Mouse (Mus musculus) liver, embryonic 12.5 days (tissue): ENCODE data around the gene Sh3rf1. TPM values are rescaled to one million over a fixed set of nuclear protein-coding genes. Genes with fewer than 3 reads are reported as not detected.

Source experiments
- ATAC-seq: fragments of 200-750 bp; cut with Nextera tagmentation; 2 replicates; pipeline ENCODE4 v1.8.0; 2017; ENCODE audit warnings: moderate number of reproducible peaks, mild to moderate bottlenecking, moderate library complexity
- H3K27ac ChIP-seq: fragments of 300-500 bp; sonication (generic); 2 replicates; pipeline ENCODE4 v1.5.1; 2016; ENCODE audit warnings: mild to moderate bottlenecking
- H3K27me3 ChIP-seq: fragments of 300-500 bp; sonication (generic); replicated peaks from 2 replicates; pipeline ENCODE4 v1.6.1; 2016; ENCODE audit warnings: mild to moderate bottlenecking, moderate library complexity
- H3K36me3 ChIP-seq: fragments of 300-500 bp; sonication (generic); 2 replicates; pipeline ENCODE4 v1.6.1; 2016; ENCODE audit warnings: mild to moderate bottlenecking, moderate library complexity
- H3K4me1 ChIP-seq: fragments of 300-500 bp; sonication (generic); 2 replicates; pipeline ENCODE4 v1.6.1; 2016
- H3K4me2 ChIP-seq: fragments of 300-500 bp; sonication (generic); 2 replicates; pipeline ENCODE4 v1.6.1; 2016; ENCODE audit warnings: mild to moderate bottlenecking, moderate library complexity
- H3K4me3 ChIP-seq: fragments of 300-500 bp; sonication (generic); 2 replicates; pipeline ENCODE4 v1.5.1; 2016; ENCODE audit warnings: mild to moderate bottlenecking, moderate library complexity
- H3K9ac ChIP-seq: fragments of 300-500 bp; sonication (generic); 2 replicates; pipeline ENCODE4 v1.6.1; 2016; ENCODE audit warnings: mild to moderate bottlenecking, moderate library complexity
- H3K9me3 ChIP-seq: fragments of 300-500 bp; sonication (generic); replicated peaks from 2 replicates; pipeline ENCODE4 v1.6.1; 2016; ENCODE audit warnings: mild to moderate bottlenecking, moderate library complexity
- WGBS: fragments of 180-500 bp; shearing (Covaris S2); methylation state at CpG from one replicate; pipeline ENCODE4 v1.1.7; 2016; ENCODE audit not compliant: insufficient replicate concordance; 5-methylcytosine and 5-hydroxymethylcytosine counted together
- polyA plus RNA-seq: library from polyadenylated mRNA; unstranded; fragments of >200 nt; fragmentation: Nextera tagmentation; extraction: Ambion mirVana; gene quantifications from 2 replicates; pipeline ENCODE4 v1.2.1, GENCODE M21; 2016

The Sh3rf1 gene
- polyA plus RNA-seq, 1 experiment from 2014 or later, result 2.8 TPM

- 84% methylated on average over 7 of the region's 7 CpGs for WGBS
- ATAC-seq, result no peak
Measured at GRCm38 (mm10) chr8:61244157-61244556, 20.5 kb downstream of the Sh3rf1 start.

GRCm38 (mm10) chr8:61247270-61248025 is 23.8 kb downstream of the Sh3rf1 start:
- H3K9ac ChIP-seq, result no peak overlapping the region
- ATAC-seq, result no peak

More at GRCm38 (mm10) chr8:61244157-61244556, 20.5 kb downstream of the Sh3rf1 start:
- H3K9me3 ChIP-seq, result no peaks in the 10 kb centered on the region
- H3K9ac ChIP-seq, result no peak overlapping the region
- H3K4me2 ChIP-seq, result no peak overlapping the region
- no peaks in the 10 kb centered on the region for H3K4me1 ChIP-seq
- H3K27ac ChIP-seq, result no peak overlapping the region
- peaks cover 8% of the 10 kb centered on the region for H3K36me3 ChIP-seq
- no peaks in the 10 kb centered on the region for H3K27me3 ChIP-seq
- no peak overlapping the region for H3K4me3 ChIP-seq

GRCm38 (mm10) chr8:61249511-61249910 is 25.8 kb downstream of the Sh3rf1 start:
- Histone ChIP-seq H3K27ac (no peak overlapping the region), H3K36me3 (no peaks in the 10 kb centered on the region), H3K4me2 (no peak overlapping the region), H3K27me3 (no peaks in the 10 kb centered on the region), H3K4me3 (no peak overlapping the region), H3K4me1 (no peaks in the 10 kb centered on the region), H3K9ac (no peak overlapping the region), H3K9me3 (peaks cover 18% of the 10 kb centered on the region; the same call in 1 of the 2 replicates)
- WGBS, result 78% methylated on average over 4 of the region's 4 CpGs
- ATAC-seq, result no peak

More at GRCm38 (mm10) chr8:61247270-61248025, 23.8 kb downstream of the Sh3rf1 start:
- Histone ChIP-seq H3K4me3 (no peak overlapping the region), H3K27ac (no peak overlapping the region), H3K4me2 (no peak overlapping the region), H3K36me3 (peaks cover 8% of the 10 kb centered on the region), H3K9me3 (peaks cover 18% of the 10 kb centered on the region; the same call in 1 of the 2 replicates), H3K4me1 (no peaks in the 10 kb centered on the region), H3K27me3 (no peaks in the 10 kb centered on the region)
- WGBS, result 73% methylated on average over 13 of the region's 13 CpGs

GRCm38 (mm10) chr8:61254196-61254595 is 30.5 kb downstream of the Sh3rf1 start:
- H3K4me3 ChIP-seq, result no peak overlapping the region
- H3K4me2 ChIP-seq, result no peak overlapping the region
- no peaks in the 10 kb centered on the region for H3K36me3 ChIP-seq
- ATAC-seq, result no peak
- no peaks in the 10 kb centered on the region for H3K27me3 ChIP-seq
- H3K4me1 ChIP-seq, result 0 out of 2 replicates have a peak, but pooled peaks cover 4% of the 10 kb centered on the region
- WGBS, result 65% methylated on average over 5 of the region's 5 CpGs
- H3K27ac ChIP-seq, result no peak overlapping the region
- H3K9ac ChIP-seq, result no peak overlapping the region
- peaks cover 18% of the 10 kb centered on the region; the same call in 1 of the 2 replicates for H3K9me3 ChIP-seq

DNA sequence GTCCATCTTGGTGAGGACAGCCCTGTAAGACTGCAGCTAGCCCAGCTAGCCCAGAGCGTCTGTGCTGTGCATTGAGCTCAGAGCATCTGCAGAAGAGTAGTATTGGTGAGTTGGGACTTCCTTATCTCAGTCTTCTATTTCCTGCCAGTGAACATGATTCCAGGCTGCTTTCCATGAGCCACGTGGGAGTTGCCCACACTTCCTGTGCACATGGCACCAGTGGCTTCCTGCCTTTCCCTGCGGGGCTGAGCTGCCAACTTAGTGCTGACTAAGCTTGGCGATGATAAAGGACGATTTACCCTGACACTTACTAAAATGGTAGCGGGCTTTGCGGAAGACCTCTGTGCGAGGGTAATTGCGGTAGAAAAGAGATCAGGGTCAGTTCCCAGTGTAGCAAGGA is 35.2 kb downstream of the Sh3rf1 start:
- Histone ChIP-seq H3K27ac (no peak overlapping the region), H3K9ac (no peak overlapping the region), H3K4me2 (no peak overlapping the region), H3K36me3 (no peaks in the 10 kb centered on the region), H3K4me3 (no peak overlapping the region), H3K9me3 (no peaks in the 10 kb centered on the region), H3K27me3 (no peaks in the 10 kb centered on the region), H3K4me1 (0 out of 2 replicates have a peak, but pooled peaks cover 4% of the 10 kb centered on the region)
- peak; percentile 30; the same call in 1 of the 2 replicates for ATAC-seq
- WGBS, result 26% methylated on average over 9 of the region's 9 CpGs

- no peak for ATAC-seq
- 78% methylated on average over 7 of the region's 7 CpGs for WGBS
- H3K9me3 ChIP-seq, result no peaks in the 10 kb centered on the region
Measured at GRCm38 (mm10) chr8:61259526-61259925, 35.9 kb downstream of the Sh3rf1 start.

DNA sequence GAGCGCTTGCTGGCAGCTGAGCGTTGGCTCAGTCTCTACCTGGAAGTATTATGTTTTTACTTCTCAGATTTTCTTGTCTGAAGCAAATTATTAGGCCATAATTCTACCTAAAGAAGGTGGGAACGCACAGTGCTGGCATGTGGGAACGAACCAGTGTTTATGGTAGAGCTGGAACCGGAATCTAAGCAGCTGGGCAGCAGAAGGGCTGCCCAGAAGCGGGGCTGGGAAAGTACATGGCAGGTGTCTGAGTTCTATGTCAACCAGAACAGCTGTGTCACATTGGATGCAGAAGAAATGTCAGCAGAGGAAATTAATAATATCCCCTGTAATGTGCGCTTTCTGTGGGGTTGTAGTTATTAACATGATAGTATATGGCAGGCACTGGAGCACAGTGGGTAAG is 36.9 kb downstream of the Sh3rf1 start:
- Histone ChIP-seq H3K4me3 (no peak overlapping the region), H3K36me3 (no peaks in the 10 kb centered on the region), H3K27ac (no peak overlapping the region), H3K4me1 (no peaks in the 10 kb centered on the region), H3K27me3 (no peaks in the 10 kb centered on the region), H3K9me3 (no peaks in the 10 kb centered on the region), H3K4me2 (no peak overlapping the region), H3K9ac (no peak overlapping the region)
- 75% methylated on average over 7 of the region's 7 CpGs for WGBS
- no peak for ATAC-seq

More at GRCm38 (mm10) chr8:61259526-61259925, 35.9 kb downstream of the Sh3rf1 start:
- Histone ChIP-seq H3K4me1 (0 out of 2 replicates have a peak, but pooled peaks cover 4% of the 10 kb centered on the region), H3K27me3 (no peaks in the 10 kb centered on the region), H3K4me3 (no peak overlapping the region), H3K36me3 (no peaks in the 10 kb centered on the region), H3K4me2 (no peak overlapping the region), H3K9ac (no peak overlapping the region), H3K27ac (no peak overlapping the region)

DNA sequence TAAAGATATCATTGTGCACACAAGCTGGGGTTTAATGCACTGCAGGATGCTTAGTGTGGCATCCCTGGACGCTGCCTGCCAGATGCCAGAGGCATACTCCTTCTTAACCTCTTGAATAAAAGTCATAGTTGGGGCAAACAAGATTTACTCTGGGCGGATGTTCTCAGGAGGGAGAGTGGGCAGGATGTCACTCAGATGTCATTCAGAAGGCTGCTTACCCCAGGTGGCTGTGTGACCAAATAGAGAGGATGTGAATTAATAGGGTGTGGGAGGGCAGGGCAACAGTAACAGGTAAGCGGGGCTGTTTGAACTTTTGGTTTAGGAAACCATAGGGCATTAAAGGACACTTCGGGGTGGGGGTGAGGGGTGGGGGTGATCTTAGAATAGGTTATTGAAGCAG is 37.7 kb downstream of the Sh3rf1 start:
- 73% methylated on average over 4 of the region's 4 CpGs for WGBS
- Histone ChIP-seq H3K4me2 (no peak overlapping the region), H3K4me3 (no peak overlapping the region), H3K36me3 (no peaks in the 10 kb centered on the region), H3K9ac (no peak overlapping the region), H3K27me3 (no peaks in the 10 kb centered on the region), H3K9me3 (no peaks in the 10 kb centered on the region), H3K27ac (no peak overlapping the region), H3K4me1 (no peaks in the 10 kb centered on the region)
- no peak for ATAC-seq

DNA sequence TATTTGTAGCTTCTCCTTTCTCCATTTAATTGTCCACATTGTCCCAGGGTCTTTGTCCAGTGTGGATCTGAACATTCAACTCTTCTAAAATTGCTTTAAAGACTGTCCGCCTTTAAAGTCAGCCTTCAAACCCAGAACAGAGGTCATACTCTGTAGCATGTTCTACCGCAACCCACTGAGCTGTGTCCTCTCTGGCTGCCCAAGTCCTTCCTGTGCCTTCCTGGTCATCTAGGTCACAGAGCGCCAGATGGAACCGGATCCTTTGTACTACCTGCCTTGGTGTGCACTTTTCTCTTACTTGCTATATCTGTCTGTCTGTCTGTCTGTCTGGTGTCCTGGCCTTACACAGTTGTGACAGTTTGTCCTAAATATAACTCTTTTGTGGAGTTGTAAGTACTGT is 40.0 kb downstream of the Sh3rf1 start:
- no peak for ATAC-seq
- WGBS, result 71% methylated on average over 4 of the region's 4 CpGs
- no peaks in the 10 kb centered on the region for H3K27me3 ChIP-seq
- H3K4me3 ChIP-seq, result no peak overlapping the region
- H3K4me1 ChIP-seq, result no peaks in the 10 kb centered on the region
- no peaks in the 10 kb centered on the region for H3K9me3 ChIP-seq
- no peak overlapping the region for H3K27ac ChIP-seq
- no peak overlapping the region for H3K4me2 ChIP-seq
- H3K36me3 ChIP-seq, result no peaks in the 10 kb centered on the region
- no peak overlapping the region for H3K9ac ChIP-seq

- H3K27ac ChIP-seq, result no peak overlapping the region
- no peaks in the 10 kb centered on the region for H3K9me3 ChIP-seq
- H3K36me3 ChIP-seq, result no peaks in the 10 kb centered on the region
- H3K27me3 ChIP-seq, result no peaks in the 10 kb centered on the region
- no peak overlapping the region for H3K4me2 ChIP-seq
- no peaks in the 10 kb centered on the region for H3K4me1 ChIP-seq
- WGBS, result 66% methylated on average over 7 of the region's 7 CpGs
- H3K9ac ChIP-seq, result no peak overlapping the region
- H3K4me3 ChIP-seq, result no peak overlapping the region
- ATAC-seq, result no peak
Measured at GRCm38 (mm10) chr8:61264881-61265280, 41.2 kb downstream of the Sh3rf1 start.

GRCm38 (mm10) chr8:61265390-61265789 is 41.7 kb downstream of the Sh3rf1 start:
- ATAC-seq, result no peak
- Histone ChIP-seq H3K4me3 (no peak overlapping the region), H3K4me1 (no peaks in the 10 kb centered on the region), H3K4me2 (no peak overlapping the region), H3K9me3 (no peaks in the 10 kb centered on the region), H3K27ac (no peak overlapping the region), H3K36me3 (no peaks in the 10 kb centered on the region), H3K27me3 (no peaks in the 10 kb centered on the region), H3K9ac (no peak overlapping the region)
- 70% methylated on average over 5 of the region's 5 CpGs for WGBS

DNA sequence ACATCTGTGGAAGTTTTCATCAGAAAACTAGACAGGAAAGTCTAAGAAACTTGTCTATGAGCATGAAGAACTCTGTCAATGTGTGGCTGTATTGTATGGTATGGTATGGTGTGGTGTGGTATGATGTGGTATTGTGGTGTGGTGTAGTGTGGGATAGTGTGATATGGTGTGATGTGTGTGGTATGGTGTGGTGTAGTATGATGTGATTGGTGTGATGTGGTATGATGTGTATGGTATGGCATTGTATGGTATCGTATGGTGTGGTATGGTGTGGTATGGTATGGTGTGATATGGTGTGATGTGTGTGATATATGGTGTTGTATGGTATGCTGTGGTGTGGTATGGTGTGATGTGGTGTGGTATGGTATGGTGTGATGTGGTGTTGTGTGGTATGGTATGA is 43.4 kb downstream of the Sh3rf1 start:
- H3K27ac ChIP-seq, result no peak overlapping the region
- no peaks in the 10 kb centered on the region for H3K27me3 ChIP-seq
- no peak overlapping the region for H3K4me3 ChIP-seq
- H3K4me1 ChIP-seq, result no peaks in the 10 kb centered on the region
- H3K4me2 ChIP-seq, result no peak overlapping the region
- ATAC-seq, result no peak
- no peaks in the 10 kb centered on the region for H3K36me3 ChIP-seq
- H3K9me3 ChIP-seq, result no peaks in the 10 kb centered on the region
- 79% methylated on average over 1 of the region's 1 CpGs for WGBS
- H3K9ac ChIP-seq, result no peak overlapping the region
